Mouse (Mus musculus): ENCODE measurements at regions not wholly inside any gene's neighbourhood (a gene's known extent, or its start where the extent isn't known, plus 50 kb on each side); places are given as distances from the start of the nearest gene placed in this dataset.

DNA sequence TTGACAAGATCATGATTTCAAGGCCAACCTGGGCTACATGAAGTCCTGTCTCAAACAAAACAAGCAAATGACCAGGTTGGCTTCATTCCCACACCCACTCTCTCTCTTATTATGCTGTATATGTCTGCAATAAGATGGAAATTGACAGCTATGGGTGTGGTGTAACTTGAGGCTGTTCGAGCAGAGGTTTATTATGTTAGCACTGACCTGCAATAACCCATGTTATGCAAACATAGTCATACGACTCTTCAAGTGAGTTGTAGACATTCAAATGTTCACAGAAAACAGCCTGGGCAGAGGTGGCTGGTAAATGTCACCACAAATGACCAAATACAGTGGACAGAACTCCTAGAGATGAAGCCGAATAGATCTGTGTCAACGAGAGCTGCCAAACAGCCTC lies 196.2 kb downstream of the Tmsb4x start:
- no peak for TF ChIP-seq CTCF (IDR thresholded peaks at IDR 0.05)
- TF ChIP-seq EP300 (IDR thresholded peaks at IDR 0.05) = peak; percentile 64; the same call in 1 of the 2 replicates
